Mouse (Mus musculus): ENCODE measurements around the gene Sars2. TPM values are rescaled to one million over a fixed set of nuclear protein-coding genes. Genes with fewer than 3 reads are reported as not detected.

Sars2 gene
- polyA plus RNA-seq, 1 experiment from 2014 or later, result 41.8 TPM

Other genes starting within 250 kb of the Sars2 start
- gene Ifnl2, start 231.5 kb upstream of the Sars2 start, polyA plus RNA-seq (2016; fragmentation: Nextera tagmentation; extraction: Ambion mirVana), result not detected in 2 replicates
- not detected in 2 replicates for gene Ifnl3, start 219.2 kb upstream of the Sars2 start, polyA plus RNA-seq (2016; fragmentation: Nextera tagmentation; extraction: Ambion mirVana)
- gene Sycn, start 201.1 kb upstream of the Sars2 start, polyA plus RNA-seq (2016; fragmentation: Nextera tagmentation; extraction: Ambion mirVana), result not detected in 2 replicates
- gene Nccrp1, start 194.7 kb upstream of the Sars2 start, polyA plus RNA-seq (2016; fragmentation: Nextera tagmentation; extraction: Ambion mirVana), result 0.14 and 0.20 TPM in 2 replicates
- 29.2 and 30.5 TPM in 2 replicates for gene Samd4b, start 143.8 kb upstream of the Sars2 start, polyA plus RNA-seq (2016; fragmentation: Nextera tagmentation; extraction: Ambion mirVana)
- gene Pak4, start 143.8 kb upstream of the Sars2 start, polyA plus RNA-seq (2016; fragmentation: Nextera tagmentation; extraction: Ambion mirVana), result 60.9 and 66.4 TPM in 2 replicates
- not detected in 2 replicates for gene Acp7, start 110.7 kb upstream of the Sars2 start, polyA plus RNA-seq (2016; fragmentation: Nextera tagmentation; extraction: Ambion mirVana)
- 4.9 and 5.8 TPM in 2 replicates for gene Fbxo27, start 49.1 kb upstream of the Sars2 start, polyA plus RNA-seq (2016; fragmentation: Nextera tagmentation; extraction: Ambion mirVana)
- 9.0 and 9.5 TPM in 2 replicates for gene Fbxo17, start 25.2 kb upstream of the Sars2 start, polyA plus RNA-seq (2016; fragmentation: Nextera tagmentation; extraction: Ambion mirVana)
- gene Mrps12, start 172 bp upstream of the Sars2 start, polyA plus RNA-seq (2016; fragmentation: Nextera tagmentation; extraction: Ambion mirVana), result 139 and 147 TPM in 2 replicates
- gene Ccer2, start 14.2 kb downstream of the Sars2 start, polyA plus RNA-seq (2016; fragmentation: Nextera tagmentation; extraction: Ambion mirVana), result 0.20 TPM in 1 of 2 replicates, not detected in the other
- gene Sirt2, start 24.7 kb downstream of the Sars2 start, polyA plus RNA-seq (2016; fragmentation: Nextera tagmentation; extraction: Ambion mirVana), result 62.7 and 71.6 TPM in 2 replicates
- gene Nfkbib, start 25.5 kb downstream of the Sars2 start, polyA plus RNA-seq (2016; fragmentation: Nextera tagmentation; extraction: Ambion mirVana), result 57.6 and 62.3 TPM in 2 replicates
- gene Rinl, start 47.0 kb downstream of the Sars2 start, polyA plus RNA-seq (2016; fragmentation: Nextera tagmentation; extraction: Ambion mirVana), result 3.5 and 4.0 TPM in 2 replicates
- gene Hnrnpl, start 66.5 kb downstream of the Sars2 start, polyA plus RNA-seq (2016; fragmentation: Nextera tagmentation; extraction: Ambion mirVana), result 279 and 293 TPM in 2 replicates
- gene Ech1, start 83.2 kb downstream of the Sars2 start, polyA plus RNA-seq (2016; fragmentation: Nextera tagmentation; extraction: Ambion mirVana), result 85.1 and 94.5 TPM in 2 replicates
- 3.1 and 3.7 TPM in 2 replicates for gene Lgals4, start 91.9 kb downstream of the Sars2 start, polyA plus RNA-seq (2016; fragmentation: Nextera tagmentation; extraction: Ambion mirVana)
- gene Lgals7, start 121.9 kb downstream of the Sars2 start, polyA plus RNA-seq (2016; fragmentation: Nextera tagmentation; extraction: Ambion mirVana), result 0.62 and 0.85 TPM in 2 replicates
- 0.15 and 0.31 TPM in 2 replicates for gene Capn12, start 139.4 kb downstream of the Sars2 start, polyA plus RNA-seq (2016; fragmentation: Nextera tagmentation; extraction: Ambion mirVana)
- 236 and 239 TPM in 2 replicates for gene Actn4, start 220.3 kb downstream of the Sars2 start, polyA plus RNA-seq (2016; fragmentation: Nextera tagmentation; extraction: Ambion mirVana)
- 402 and 429 TPM in 2 replicates for gene Eif3k, start 239.9 kb downstream of the Sars2 start, polyA plus RNA-seq (2016; fragmentation: Nextera tagmentation; extraction: Ambion mirVana)
- gene Map4k1, start 240.1 kb downstream of the Sars2 start, polyA plus RNA-seq (2016; fragmentation: Nextera tagmentation; extraction: Ambion mirVana), result 7.9 and 11.4 TPM in 2 replicates